Comparison of ENCODE assay signal across 19 mouse cellular contexts in genomic region chr10:42893857-42894256, GRCm38 (mm10). TPM values are rescaled to one million over a fixed set of nuclear protein-coding genes. Genes with fewer than 3 reads are reported as not detected.
A peak's percentile ranks its signal among the peaks of the same experiment; 100 is the strongest.
DNase-seq lines count a peak whose midpoint lies in the region; ATAC-seq and TF ChIP-seq lines count a peak whose summit lies in the region.
"Had no signal": no experiment of that assay in that cellular context is flagged by ENCODE, and none has a peak within 500 bp of the region (broad histone marks: within the 10 kb centered on the region; RNA-seq: fewer than 3 reads in every experiment).

No protein-coding gene starts in this region.

- no peaks in the 10 kb centered on the region for H3K9me3 ChIP-seq in liver, postnatal 0 days (ENCODE audit: low read length)
- H3K9me3 ChIP-seq in intestine, embryonic 15.5 days: no peaks in the 10 kb centered on the region
- H3K9me3 ChIP-seq: embryonic facial prominence, embryonic 10.5 days; forebrain, embryonic 13.5 days; hindbrain, embryonic 15.5 days; limb, embryonic 13.5 days; liver, embryonic 15.5 days; neural tube, embryonic 15.5 days had no signal

- no peak for TF ChIP-seq CTCF in liver, adult 2 months (IDR thresholded peaks at IDR 0.05; ENCODE audit: low read depth, low read length)
- TF ChIP-seq CTCF in liver, postnatal 0 days (IDR thresholded peaks at IDR 0.05; ENCODE audit: low read depth): no peak

- H3K9ac ChIP-seq in liver, adult 2 months (ENCODE audit: low read depth, low read length): no peak overlapping the region
- no peak overlapping the region for H3K9ac ChIP-seq in liver, postnatal 0 days (replicated peaks)
- H3K9ac ChIP-seq in intestine, embryonic 15.5 days: no peak overlapping the region
- H3K9ac ChIP-seq: forebrain, embryonic 13.5 days; hindbrain, embryonic 15.5 days; limb, embryonic 13.5 days; liver, embryonic 15.5 days; neural tube, embryonic 15.5 days had no signal

- intact Hi-C loops in gastrocnemius, postnatal 14 days (cut with DNase I; ENCODE audit: low total_unique reads): no loop called here

- H3K27me3 ChIP-seq in liver, adult 2 months (ENCODE audit: control insufficient read depth, insufficient read depth, low read length): no peaks in the 10 kb centered on the region
- H3K27me3 ChIP-seq in liver, postnatal 0 days (ENCODE audit: insufficient read depth, low read length): no peaks in the 10 kb centered on the region; the same call in 1 of the 2 replicates
- no peaks in the 10 kb centered on the region for H3K27me3 ChIP-seq in intestine, embryonic 15.5 days (replicated peaks)
- H3K27me3 ChIP-seq: forebrain, embryonic 13.5 days; hindbrain, embryonic 15.5 days; limb, embryonic 13.5 days; liver, embryonic 15.5 days; neural tube, embryonic 15.5 days had no signal

- no peaks in the 10 kb centered on the region for H3K36me3 ChIP-seq in liver, adult 2 months (ENCODE audit: control insufficient read depth, insufficient read depth, low read length)
- no peaks in the 10 kb centered on the region for H3K36me3 ChIP-seq in liver, postnatal 0 days (replicated peaks; ENCODE audit: insufficient read depth, low read length)
- no peaks in the 10 kb centered on the region for H3K36me3 ChIP-seq in intestine, embryonic 15.5 days
- H3K36me3 ChIP-seq: embryonic facial prominence, embryonic 10.5 days; hindbrain, embryonic 15.5 days; limb, embryonic 13.5 days; liver, embryonic 15.5 days; neural tube, embryonic 15.5 days had no signal

- H3K4me1 ChIP-seq in liver, adult 2 months (ENCODE audit: control insufficient read depth, insufficient read depth, low read length): no peaks in the 10 kb centered on the region
- peaks cover 4% of the 10 kb centered on the region; the same call in 1 of the 2 replicates for H3K4me1 ChIP-seq in liver, postnatal 0 days (ENCODE audit: insufficient read depth)
- peaks cover 10% of the 10 kb centered on the region for H3K4me1 ChIP-seq in intestine, embryonic 15.5 days (replicated peaks)
- H3K4me1 ChIP-seq: forebrain, embryonic 13.5 days; hindbrain, embryonic 15.5 days; limb, embryonic 13.5 days; liver, embryonic 15.5 days; neural tube, embryonic 15.5 days had no signal

- H3K27ac ChIP-seq in liver, adult 2 months (replicated peaks; ENCODE audit: insufficient read depth, low read depth, low read length): no peak overlapping the region
- H3K27ac ChIP-seq in liver, postnatal 0 days (ENCODE audit: low read depth): no peak overlapping the region
- no peak overlapping the region for H3K27ac ChIP-seq in intestine, embryonic 15.5 days
- H3K27ac ChIP-seq: embryonic facial prominence, embryonic 10.5 days; forebrain, embryonic 13.5 days; hindbrain, embryonic 15.5 days; limb, embryonic 13.5 days; liver, embryonic 15.5 days; neural tube, embryonic 15.5 days had no signal

- peak; percentile 35 for DNase-seq in gastrocnemius, postnatal 14 days
- DNase-seq in gastrocnemius, postnatal 4 days (ENCODE audit: low spot score in 2 of 2): no peak
- DNase-seq in liver, adult 2 months (ENCODE audit: extremely low read depth, low read depth, low spot score): peak; percentile 9
- DNase-seq in liver, postnatal 0 days: no peak
- DNase-seq in MN1 (ENCODE audit: low spot score): peak; percentile 84
- no peak for DNase-seq in right cerebral cortex, postnatal 36 days (ENCODE audit: low spot score in 2 of 2)
- no peak for DNase-seq in yolk sac, embryonic 10.5 days (ENCODE audit: low spot score)
- DNase-seq: cerebellum, adult 11-12 months; kidney, adult 9 months; kidney, postnatal 36 days; lung, postnatal 14 days; thymus, postnatal 36 days had no signal

- H3K4me2 ChIP-seq in liver, postnatal 0 days (ENCODE audit: low read depth, low read length): no peak overlapping the region
- H3K4me2 ChIP-seq in intestine, embryonic 15.5 days (replicated peaks): no peak overlapping the region
- H3K4me2 ChIP-seq: forebrain, embryonic 13.5 days; hindbrain, embryonic 15.5 days; limb, embryonic 13.5 days; liver, embryonic 15.5 days; neural tube, embryonic 15.5 days had no signal

- WGBS in liver, adult 2 months: 78% methylated on average over 8 of the region's 8 CpGs
- 73% methylated on average over 8 of the region's 8 CpGs for WGBS in liver, postnatal 0 days (ENCODE audit: insufficient replicate concordance)
- 50% methylated on average over 8 of the region's 8 CpGs for WGBS in intestine, embryonic 15.5 days

- TF ChIP-seq POLR2A in liver, adult 2 months (IDR thresholded peaks at IDR 0.05; ENCODE audit: extremely low read depth, insufficient read depth, low read length): no peak

- TF ChIP-seq EP300 in liver, postnatal 0 days (IDR thresholded peaks at IDR 0.05; ENCODE audit: low read depth): no peak

- no peak for ATAC-seq in liver, postnatal 0 days
- ATAC-seq in intestine, embryonic 15.5 days: 0 out of 2 replicates have a peak, but pooled peaks have one; percentile 26
- ATAC-seq: forebrain, embryonic 13.5 days had no signal

- no peak overlapping the region for H3K4me3 ChIP-seq in liver, adult 2 months (ENCODE audit: insufficient read depth, low read depth, low read length)
- H3K4me3 ChIP-seq in liver, postnatal 0 days (ENCODE audit: low read depth, low read length): no peak overlapping the region
- no peak overlapping the region for H3K4me3 ChIP-seq in intestine, embryonic 15.5 days (replicated peaks)
- H3K4me3 ChIP-seq: embryonic facial prominence, embryonic 10.5 days; forebrain, embryonic 13.5 days; hindbrain, embryonic 15.5 days; limb, embryonic 13.5 days; liver, embryonic 15.5 days; neural tube, embryonic 15.5 days had no signal

- no peaks in the 10 kb centered on the region for H3K79me2 ChIP-seq in liver, adult 2 months (ENCODE audit: control insufficient read depth, insufficient read depth, low read length)

RNA-seq across cellular contexts. Expression of gene Scml4, which starts 33.7 kb away (rescaled TPM):
- 1 to 10 TPM; 2.0 to 2.8 TPM for total RNA-seq in gastrocnemius, postnatal 14 days (2021)
- 1 to 10 TPM; 2.4 to 2.9 TPM for total RNA-seq in gastrocnemius, postnatal 4 days (2021)
- 0.20 and 0.28 TPM in 2 replicates for total RNA-seq in liver, adult 2 months (2014; rRNA removed)
- polyA plus RNA-seq in liver, adult 2 months (2012; rRNA removed): 0.30 and 0.50 TPM in 2 replicates
- polyA plus RNA-seq in liver, postnatal 0 days (2015; fragmentation: Nextera tagmentation; extraction: Ambion mirVana): 0.43 and 0.49 TPM in 2 replicates
- polyA plus RNA-seq in intestine, embryonic 15.5 days (2015; fragmentation: Nextera tagmentation; extraction: Ambion mirVana): 29.3 TPM in 2 replicates

Comparison
In these comparisons a context has a peak if more than half of its experiments do, and no peak if none do; other contexts are left out.
1. DNase-seq: peak in gastrocnemius, postnatal 14 days (single experiment), liver, adult 2 months (single experiment) and MN1 (single experiment); none in gastrocnemius, postnatal 4 days (0 of 2), liver, postnatal 0 days (single experiment), right cerebral cortex, postnatal 36 days (0 of 2) and yolk sac, embryonic 10.5 days (single experiment).